Comparison of ENCODE assay signal across 12 mouse cellular contexts in the genomic region with DNA sequence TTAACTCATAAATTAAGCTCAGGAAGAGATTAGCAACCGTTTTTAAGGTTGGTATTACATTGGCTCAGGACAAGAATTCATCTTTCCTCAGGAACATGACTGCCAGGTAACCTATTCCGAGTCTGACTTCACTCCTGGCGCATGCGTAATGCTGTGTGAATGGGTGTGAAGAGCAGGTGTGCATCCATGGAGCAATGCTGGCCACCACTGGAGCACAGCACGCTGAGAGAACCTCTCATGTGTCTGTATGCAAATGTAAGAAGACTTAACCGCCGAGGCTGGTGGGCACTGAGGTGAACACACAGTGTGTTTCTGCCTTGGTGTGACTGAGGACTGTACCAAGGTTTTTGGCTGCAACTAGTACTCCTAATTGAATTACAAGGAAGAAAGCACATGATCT.
"Had no signal": no experiment of that assay in that cellular context is flagged by ENCODE, and none has a peak within 500 bp of the region (broad histone marks: within the 10 kb centered on the region; RNA-seq: fewer than 3 reads in every experiment).

No protein-coding gene starts in this region.

- H3K4me2 ChIP-seq: limb, embryonic 12.5 days; lung, embryonic 15.5 days; midbrain, embryonic 11.5 days; midbrain, embryonic 15.5 days had no signal

- H3K9me3 ChIP-seq: lung, embryonic 15.5 days; megakaryocyte, embryonic 14.5 days; midbrain, embryonic 15.5 days had no signal

- H3K27me3 ChIP-seq: limb, embryonic 12.5 days; lung, embryonic 15.5 days; megakaryocyte, embryonic 14.5 days; midbrain, embryonic 15.5 days had no signal

- H3K9ac ChIP-seq: limb, embryonic 12.5 days; lung, embryonic 15.5 days; midbrain, embryonic 15.5 days had no signal

- H3K4me1 ChIP-seq: midbrain, embryonic 15.5 days had no signal

- DNase-seq: kidney, postnatal 25 days; liver; lung, postnatal 14 days; right cerebral cortex, postnatal 25 days; thymus, postnatal 4 days had no signal

- H3K27ac ChIP-seq: left cerebral cortex, adult 2 months; limb, embryonic 12.5 days; lung, embryonic 15.5 days; macrophage; midbrain, embryonic 15.5 days had no signal

- H3K4me3 ChIP-seq: left cerebral cortex, adult 2 months; limb, embryonic 12.5 days; lung, embryonic 15.5 days; megakaryocyte, embryonic 14.5 days; midbrain, embryonic 15.5 days had no signal

- ATAC-seq: midbrain, embryonic 15.5 days had no signal

- H3K36me3 ChIP-seq: limb, embryonic 12.5 days; lung, embryonic 15.5 days; midbrain, embryonic 15.5 days had no signal
